Mouse (Mus musculus) small intestine, adult 2 months (tissue): ENCODE results near the gene Peli2. TPM values are rescaled to one million over a fixed set of nuclear protein-coding genes. Genes with fewer than 3 reads are reported as not detected.

Source experiments
- H3K27ac ChIP-seq: fragments of 200-500 bp; 2 replicates; pipeline ENCODE4 v1.5.1; 2012; ENCODE audit warnings: low read depth, low read length, control low read depth, inconsistent platforms; ENCODE audit not compliant: insufficient read depth
- H3K27me3 ChIP-seq: fragments of 200-500 bp; 2 replicates; pipeline ENCODE4 v1.6.1; 2012; ENCODE audit warnings: mild to moderate bottlenecking, moderate library complexity, low read length, inconsistent platforms; ENCODE audit not compliant: control insufficient read depth, insufficient read depth
- H3K36me3 ChIP-seq: fragments of 200-500 bp; 2 replicates; pipeline ENCODE4 v1.6.1; 2012; ENCODE audit warnings: mild to moderate bottlenecking, low read length, control low read depth, inconsistent platforms; ENCODE audit not compliant: control insufficient read depth, insufficient read depth
- H3K4me1 ChIP-seq: fragments of 200-500 bp; 2 replicates; pipeline ENCODE4 v1.6.1; 2012; ENCODE audit warnings: low read length, inconsistent platforms, mixed read lengths; ENCODE audit not compliant: control insufficient read depth, insufficient read depth, insufficient read length
- H3K4me3 ChIP-seq: fragments of 200-500 bp; 2 replicates; pipeline ENCODE4 v1.5.1; 2012; ENCODE audit warnings: low read depth, mild to moderate bottlenecking, control low read depth, inconsistent platforms, low read length, moderate library complexity
- CTCF ChIP-seq: fragments of 200-500 bp; IDR thresholded peaks from 2 replicates; pipeline ENCODE4 v1.5.1; 2012; ENCODE audit warnings: low read depth, mild to moderate bottlenecking, control low read depth, inconsistent platforms, low read length, moderate library complexity, mixed read lengths; ENCODE audit not compliant: insufficient replicate concordance, insufficient read length; ENCODE audit errors: extremely low read depth
- POLR2A ChIP-seq: fragments of 200-500 bp; IDR thresholded peaks from 2 replicates; pipeline ENCODE4 v1.6.1; 2012; ENCODE audit warnings: low read depth, mild to moderate bottlenecking, control low read depth, inconsistent platforms, low read length, moderate library complexity
- WGBS: fragments of 180-500 bp; shearing (Covaris S2); methylation state at CpG from one replicate; pipeline ENCODE4 v1.1.7; 2018; 5-methylcytosine and 5-hydroxymethylcytosine counted together
- polyA plus RNA-seq: library from polyadenylated mRNA; depleted of rRNA; stranded (reverse); fragments of >200 nt; gene quantifications from 2 replicates; pipeline ENCODE4 v1.2.3, GENCODE M21; 2012

Peli2 gene
- polyA plus RNA-seq, 1 experiment, result 5.8 TPM

- TF ChIP-seq CTCF (no peak), POLR2A (no peak)
- no peak overlapping the region for H3K27ac ChIP-seq
- no peaks in the 10 kb centered on the region for H3K27me3 ChIP-seq
- H3K4me1 ChIP-seq, result peaks cover 4% of the 10 kb centered on the region
- no peaks in the 10 kb centered on the region for H3K36me3 ChIP-seq
- WGBS, result 83% methylated on average over 4 of the region's 4 CpGs
- no peak overlapping the region for H3K4me3 ChIP-seq
Observed at GRCm38 (mm10) chr14:48174356-48174755, 53.7 kb downstream of the Peli2 start.

- H3K36me3 ChIP-seq, result no peaks in the 10 kb centered on the region
- no peak for TF ChIP-seq POLR2A
- no peak for TF ChIP-seq CTCF
- no peak overlapping the region for H3K4me3 ChIP-seq
- WGBS, result 95% methylated on average over 8 of the region's 8 CpGs
- no peaks in the 10 kb centered on the region for H3K27me3 ChIP-seq
- peaks cover 4% of the 10 kb centered on the region for H3K4me1 ChIP-seq
- H3K27ac ChIP-seq, result no peak overlapping the region
Observed at GRCm38 (mm10) chr14:48175115-48175514, 54.5 kb downstream of the Peli2 start.

- H3K27me3 ChIP-seq, result no peaks in the 10 kb centered on the region
- no peaks in the 10 kb centered on the region for H3K36me3 ChIP-seq
- TF ChIP-seq CTCF (no peak), POLR2A (no peak)
- H3K27ac ChIP-seq, result no peak overlapping the region
- H3K4me1 ChIP-seq, result no peaks in the 10 kb centered on the region
- WGBS, result 75% methylated on average over 15 of the region's 15 CpGs
- H3K4me3 ChIP-seq, result no peak overlapping the region
Observed at GRCm38 (mm10) chr14:48178304-48178995, 57.8 kb downstream of the Peli2 start.

GRCm38 (mm10) chr14:48179021-48179420 is 58.4 kb downstream of the Peli2 start:
- Histone ChIP-seq H3K4me3 (no peak overlapping the region), H3K27me3 (no peaks in the 10 kb centered on the region), H3K36me3 (no peaks in the 10 kb centered on the region), H3K4me1 (no peaks in the 10 kb centered on the region), H3K27ac (no peak overlapping the region)
- no peak for TF ChIP-seq POLR2A
- no peak for TF ChIP-seq CTCF
- WGBS, result 90% methylated on average over 8 of the region's 8 CpGs

GRCm38 (mm10) chr14:48186302-48186701 is 65.7 kb downstream of the Peli2 start:
- no peak for TF ChIP-seq POLR2A
- TF ChIP-seq CTCF, result no peak
- 76% methylated on average over 6 of the region's 6 CpGs for WGBS

GRCm38 (mm10) chr14:48187100-48187499 is 66.5 kb downstream of the Peli2 start:
- H3K27me3 ChIP-seq, result no peaks in the 10 kb centered on the region
- H3K4me3 ChIP-seq, result no peak overlapping the region
- no peak overlapping the region for H3K27ac ChIP-seq
- H3K36me3 ChIP-seq, result no peaks in the 10 kb centered on the region
- no peak for TF ChIP-seq CTCF
- peaks cover 3% of the 10 kb centered on the region; the same call in 1 of the 2 replicates for H3K4me1 ChIP-seq
- 85% methylated on average over 9 of the region's 9 CpGs for WGBS

More at GRCm38 (mm10) chr14:48186302-48186701, 65.7 kb downstream of the Peli2 start:
- Histone ChIP-seq H3K36me3 (no peaks in the 10 kb centered on the region), H3K27me3 (no peaks in the 10 kb centered on the region), H3K27ac (no peak overlapping the region), H3K4me3 (no peak overlapping the region), H3K4me1 (peaks cover 3% of the 10 kb centered on the region; the same call in 1 of the 2 replicates)

GRCm38 (mm10) chr14:48189330-48189729 is 68.7 kb downstream of the Peli2 start:
- Histone ChIP-seq H3K27me3 (no peaks in the 10 kb centered on the region), H3K4me3 (no peak overlapping the region), H3K27ac (no peak overlapping the region), H3K4me1 (peaks cover 3% of the 10 kb centered on the region; the same call in 1 of the 2 replicates), H3K36me3 (no peaks in the 10 kb centered on the region)
- no peak for TF ChIP-seq CTCF
- no peak for TF ChIP-seq POLR2A
- 68% methylated on average over 8 of the region's 8 CpGs for WGBS
